Mouse (Mus musculus) brain, embryonic 14.5 days (tissue): ENCODE measurements around the gene Fis1.

Experiments used
- CTCF ChIP-seq: fragments of 200-500 bp; IDR thresholded peaks from 2 replicates; pipeline ENCODE4 v1.5.1; 2012; ENCODE audit warnings: inconsistent platforms, mild to moderate bottlenecking, moderate library complexity, borderline replicate concordance; ENCODE audit not compliant: insufficient read depth, insufficient read length; ENCODE audit errors: extremely low read depth
- POLR2A ChIP-seq: fragments of 200-500 bp; IDR thresholded peaks from 2 replicates; pipeline ENCODE4 v1.6.1; 2012; ENCODE audit warnings: mild to moderate bottlenecking, inconsistent platforms, borderline replicate concordance; ENCODE audit not compliant: poor library complexity, insufficient read depth, insufficient read length, severe bottlenecking; ENCODE audit errors: extremely low read depth

DNA sequence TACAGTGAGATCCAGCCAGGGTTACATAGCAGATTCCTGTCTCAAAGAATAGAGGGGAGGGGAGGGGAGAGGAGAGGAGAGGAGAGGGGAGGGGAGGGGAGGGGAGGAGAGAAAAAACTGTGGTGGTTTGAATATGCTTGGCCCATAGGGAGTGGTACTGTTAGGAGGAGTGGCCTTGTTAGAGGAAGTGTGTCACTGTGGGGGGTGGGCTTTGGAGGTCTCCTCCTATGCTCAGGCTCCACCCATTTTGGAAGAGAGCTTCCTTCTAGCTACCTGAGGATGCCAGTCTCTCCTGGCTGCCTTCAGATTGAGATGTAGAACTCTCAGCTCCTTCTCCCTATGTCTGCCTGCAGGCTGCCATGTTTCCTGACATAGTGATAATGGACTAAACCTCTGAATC, 5.2 kb upstream of the Fis1 start:
- TF ChIP-seq CTCF: no peak
- no peak for TF ChIP-seq POLR2A
